Mouse (Mus musculus): ENCODE results near the gene Ophn1. TPM values are rescaled to one million over a fixed set of nuclear protein-coding genes. Genes with fewer than 3 reads are reported as not detected.
A peak's percentile ranks its signal among the peaks of the same experiment; 100 is the strongest.

The Ophn1 gene
- 11.0 and 11.5 TPM in 2 replicates for polyA plus RNA-seq (2014; fragmentation: Nextera tagmentation; extraction: Ambion mirVana)

DNA sequence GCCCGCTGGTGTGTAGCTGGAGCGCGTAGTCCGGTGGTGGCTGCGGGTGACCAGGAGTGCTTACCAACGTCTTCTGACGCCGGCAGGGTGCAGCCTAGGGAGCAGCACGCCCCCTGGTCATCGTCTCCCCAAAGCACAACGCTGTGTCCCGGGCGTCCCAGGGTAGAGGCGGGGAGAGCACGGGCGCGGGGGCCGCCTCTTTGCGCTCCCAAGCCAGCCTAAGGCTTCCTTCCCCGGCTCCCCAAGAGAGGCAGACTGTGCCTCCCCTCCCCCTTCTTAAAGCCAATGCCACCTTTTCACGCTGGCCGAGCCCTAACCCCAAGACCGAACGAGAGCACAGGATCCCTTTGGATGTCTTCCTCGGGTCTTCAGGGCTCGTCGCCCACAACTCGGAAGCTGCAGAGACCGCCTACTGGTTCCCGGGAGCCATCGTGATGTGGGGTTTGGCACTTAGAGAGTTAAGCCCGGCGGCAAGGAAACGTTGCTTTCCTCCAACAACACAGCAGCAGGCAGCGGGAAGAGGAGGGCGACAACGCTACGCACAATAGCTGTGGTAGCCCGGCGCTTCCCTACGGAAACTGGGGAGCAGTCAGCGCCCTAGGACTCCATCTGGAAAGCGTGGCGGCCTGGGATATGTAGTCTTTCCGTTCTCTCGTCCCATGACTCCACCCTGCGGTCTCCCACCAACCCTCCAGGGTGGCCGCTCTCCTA, at the start of gene Ophn1:
Gene Ophn1 (minus strand): TSS at position 620 of the 711 bp plus-strand sequence.
- 8% methylated on average over 48 of the region's 48 CpGs for WGBS
- DNase-seq (ENCODE audit: low spot score) (peak; percentile 79), ATAC-seq (replicated peaks; ENCODE audit: low FRiP score, low TSS enrichment, low read depth) (peak; percentile 88)
- Histone ChIP-seq H3K4me1 (replicated peaks; ENCODE audit: control insufficient read depth, insufficient read depth, low read length) (no peaks in the 10 kb centered on the region), H3K27me3 (replicated peaks; ENCODE audit: control insufficient read depth, insufficient read depth, low read length) (peaks cover 4% of the 10 kb centered on the region; the same call in 1 of the 2 replicates), H3K9ac (ENCODE audit: low read length) (peak within 1 kb of the TSS; percentile 53), H3K4me2 (ENCODE audit: low read length) (peak within 1 kb of the TSS; percentile 52), H3K9me3 (ENCODE audit: control insufficient read depth, low read length) (no peaks in the 10 kb centered on the region), H3K27ac (ENCODE audit: low read depth) (peak within 1 kb of the TSS; percentile 70), H3K4me3 (ENCODE audit: low read depth, low read length) (peak within 1 kb of the TSS; percentile 48), H3K36me3 (ENCODE audit: control insufficient read depth, insufficient read depth, low read length) (no peaks in the 10 kb centered on the region)

DNA sequence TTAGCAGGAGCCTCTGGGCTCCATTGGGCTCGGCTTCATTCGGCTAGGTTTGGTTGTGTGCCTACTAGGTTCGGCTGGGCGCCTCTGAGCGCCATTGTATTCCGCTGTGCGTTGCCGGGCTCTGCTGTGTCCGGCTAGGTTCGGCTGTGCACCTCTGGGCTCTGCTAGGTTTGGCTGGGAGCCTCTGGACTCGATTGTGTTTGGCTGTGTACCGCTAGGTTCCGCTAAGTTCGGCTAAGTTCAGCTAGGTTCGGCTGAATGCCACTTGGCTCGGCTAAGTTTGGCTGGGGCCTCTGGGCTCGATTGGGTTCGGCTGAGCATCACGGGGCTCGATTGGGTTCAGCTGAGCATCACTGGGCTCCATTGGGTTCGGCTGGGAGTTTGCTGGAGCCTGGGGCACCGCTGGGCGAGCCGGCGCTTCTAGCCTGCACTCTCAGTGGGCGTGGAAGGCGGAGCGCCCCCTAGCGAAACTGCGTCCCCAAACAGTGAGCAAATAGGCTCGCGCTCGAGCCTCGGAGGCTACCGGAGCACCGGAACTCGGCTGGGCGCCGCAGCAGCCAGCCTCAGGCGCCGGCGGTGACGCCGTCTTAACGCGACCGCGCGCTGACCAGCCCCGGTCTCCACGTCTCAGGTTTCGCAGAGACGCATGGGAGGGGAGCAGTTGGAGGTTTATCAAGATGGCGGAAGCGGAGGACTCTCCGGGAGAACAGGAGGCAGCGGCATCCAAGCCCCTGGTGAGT, 46.9 kb upstream of the Ophn1 start:
- WGBS = 13% methylated on average over 49 of the region's 57 CpGs
- Histone ChIP-seq H3K36me3 (ENCODE audit: control insufficient read depth, insufficient read depth, low read length) (peaks cover 13% of the 10 kb centered on the region; the same call in 1 of the 2 replicates), H3K27me3 (replicated peaks; ENCODE audit: control insufficient read depth, insufficient read depth, low read length) (no peaks in the 10 kb centered on the region), H3K27ac (ENCODE audit: low read depth) (peak overlapping the region; percentile 91), H3K9me3 (ENCODE audit: control insufficient read depth, low read length) (no peaks in the 10 kb centered on the region), H3K4me3 (ENCODE audit: low read depth, low read length) (peak overlapping the region; percentile 63), H3K9ac (ENCODE audit: low read length) (peak overlapping the region; percentile 61), H3K4me2 (ENCODE audit: low read length) (peak overlapping the region; percentile 49), H3K4me1 (replicated peaks; ENCODE audit: control insufficient read depth, insufficient read depth, low read length) (peaks cover 5% of the 10 kb centered on the region; the same call in 1 of the 2 replicates)
- peak; percentile 91 for ATAC-seq (replicated peaks; ENCODE audit: low FRiP score, low TSS enrichment, low read depth)
- DNase-seq (ENCODE audit: low spot score) = peak; percentile 95

DNA sequence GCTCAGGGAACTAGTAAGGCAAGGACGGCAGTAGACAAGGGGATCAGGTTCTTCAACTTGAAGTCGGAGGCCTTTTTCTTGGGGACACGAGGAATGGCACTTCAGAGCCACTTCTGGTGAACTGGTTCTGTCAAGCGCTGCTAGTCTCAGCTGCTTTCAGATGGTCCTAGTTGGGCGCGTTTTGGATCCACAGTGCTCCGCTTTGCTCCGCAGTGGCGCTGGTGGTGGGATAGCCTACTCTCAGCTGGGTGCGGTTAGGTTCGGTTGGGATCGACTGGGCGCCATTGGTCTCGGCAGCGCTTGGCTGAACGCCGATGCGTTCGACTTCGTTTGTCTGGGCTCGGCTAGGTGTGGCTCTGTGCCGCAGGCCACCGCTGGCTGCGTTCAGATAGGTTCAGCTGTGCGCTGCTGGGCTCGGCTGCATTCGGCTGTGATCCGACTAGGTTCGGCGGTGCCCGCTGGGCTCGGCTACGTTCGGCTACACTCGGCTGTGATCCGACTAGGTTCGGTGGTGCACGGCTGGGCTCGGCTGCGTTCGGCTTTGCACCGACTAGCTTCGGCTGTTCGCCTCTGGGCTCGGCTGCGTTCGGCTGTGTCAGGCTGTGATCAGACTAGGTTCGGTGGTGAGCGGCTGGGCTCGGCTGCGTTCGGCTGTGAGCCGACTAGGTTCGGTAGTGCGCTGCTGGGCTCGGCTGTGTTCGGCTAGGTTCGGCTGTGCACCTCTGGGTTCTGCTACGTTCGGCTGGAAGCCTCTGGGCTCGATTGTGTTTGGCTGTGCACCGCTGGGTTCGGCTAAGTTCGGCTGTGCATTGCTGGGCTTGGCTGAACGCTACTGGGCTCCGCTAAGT, 46.1 kb upstream of the Ophn1 start:
- peaks cover 6% of the 10 kb centered on the region; the same call in 1 of the 2 replicates for H3K36me3 ChIP-seq (ENCODE audit: control insufficient read depth, insufficient read depth, low read length)
- H3K4me1 ChIP-seq (replicated peaks; ENCODE audit: control insufficient read depth, insufficient read depth, low read length) = peaks cover 5% of the 10 kb centered on the region; the same call in 1 of the 2 replicates
- ATAC-seq (replicated peaks; ENCODE audit: low FRiP score, low TSS enrichment, low read depth) (peak; percentile 89), DNase-seq (ENCODE audit: low spot score) (peak; percentile 96)
- H3K4me2 ChIP-seq (ENCODE audit: low read length) = peak overlapping the region; percentile 57
- WGBS = 12% methylated on average over 66 of the region's 66 CpGs
- no peaks in the 10 kb centered on the region for H3K27me3 ChIP-seq (replicated peaks; ENCODE audit: control insufficient read depth, insufficient read depth, low read length)
- peak overlapping the region; percentile 61 for H3K9ac ChIP-seq (ENCODE audit: low read length)
- H3K4me3 ChIP-seq (ENCODE audit: low read depth, low read length) = peak overlapping the region; percentile 63
- peak overlapping the region; percentile 91 for H3K27ac ChIP-seq (ENCODE audit: low read depth)
- H3K9me3 ChIP-seq (ENCODE audit: control insufficient read depth, low read length) = no peaks in the 10 kb centered on the region

DNA sequence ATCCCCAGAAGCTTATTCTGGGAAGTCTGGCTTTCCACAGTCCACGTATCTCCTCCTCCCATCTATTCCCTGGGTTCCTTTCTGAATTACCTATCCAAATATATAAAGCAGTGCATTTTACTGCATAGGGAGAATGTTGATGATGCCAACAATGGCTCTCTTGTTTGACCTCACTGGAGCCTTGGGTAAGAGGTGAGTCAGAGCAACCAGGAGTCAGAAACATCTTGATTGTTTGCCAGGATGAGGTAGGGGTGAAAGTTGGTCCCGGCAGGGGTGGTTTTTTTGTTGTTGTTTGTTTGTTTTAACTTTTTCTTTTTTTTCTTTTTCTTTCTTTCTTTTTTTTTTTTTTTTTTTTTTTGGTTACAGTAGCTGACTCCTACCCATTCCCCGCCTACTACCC, 45.3 kb upstream of the Ophn1 start, which contains the start of gene Yipf6:
Gene Yipf6 (plus strand): TSS at position 216 of the 400 bp plus-strand sequence.
- H3K4me2 ChIP-seq (ENCODE audit: low read length) = peak within 1 kb of the TSS; percentile 57
- no peak for ATAC-seq (replicated peaks; ENCODE audit: low FRiP score, low TSS enrichment, low read depth)
- WGBS = 75% methylated on average over 3 of the region's 3 CpGs
- no peak for DNase-seq (ENCODE audit: low spot score)
- peaks cover 5% of the 10 kb centered on the region; the same call in 1 of the 2 replicates for H3K36me3 ChIP-seq (ENCODE audit: control insufficient read depth, insufficient read depth, low read length)
- peaks cover 5% of the 10 kb centered on the region; the same call in 1 of the 2 replicates for H3K4me1 ChIP-seq (replicated peaks; ENCODE audit: control insufficient read depth, insufficient read depth, low read length)
- H3K4me3 ChIP-seq (ENCODE audit: low read depth, low read length) = peak within 1 kb of the TSS; percentile 63
- H3K27ac ChIP-seq (ENCODE audit: low read depth) = peak within 1 kb of the TSS; percentile 91
- peak within 1 kb of the TSS; percentile 61 for H3K9ac ChIP-seq (ENCODE audit: low read length)
- H3K9me3 ChIP-seq (ENCODE audit: control insufficient read depth, low read length) = no peaks in the 10 kb centered on the region
- no peaks in the 10 kb centered on the region for H3K27me3 ChIP-seq (replicated peaks; ENCODE audit: control insufficient read depth, insufficient read depth, low read length)

DNA sequence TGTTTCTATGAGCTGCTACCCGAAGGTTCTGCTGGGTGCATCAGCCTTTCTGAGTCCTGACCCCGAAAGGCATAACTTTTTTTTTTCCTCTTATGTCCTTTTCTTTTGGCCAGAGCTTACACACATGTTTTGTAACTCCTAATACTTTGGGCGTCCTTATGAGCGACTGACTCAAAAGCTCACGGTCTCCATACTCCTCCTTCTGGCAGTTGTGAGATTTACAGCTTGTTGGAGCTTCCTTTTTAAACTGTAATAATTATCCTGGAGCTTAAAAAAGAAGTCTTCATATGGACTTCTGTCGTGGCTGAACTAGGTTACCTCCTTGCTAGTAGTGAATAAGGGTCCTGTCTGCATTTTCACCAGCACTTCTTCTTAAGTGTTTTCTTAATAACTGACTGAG, 28.6 kb upstream of the Ophn1 start:
- no peak overlapping the region for H3K4me3 ChIP-seq (ENCODE audit: low read depth, low read length)
- H3K27ac ChIP-seq (ENCODE audit: low read depth) = no peak overlapping the region
- no peak overlapping the region for H3K9ac ChIP-seq (ENCODE audit: low read length)
- no peaks in the 10 kb centered on the region for H3K4me1 ChIP-seq (replicated peaks; ENCODE audit: control insufficient read depth, insufficient read depth, low read length)
- H3K9me3 ChIP-seq (ENCODE audit: control insufficient read depth, low read length) = no peaks in the 10 kb centered on the region
- 14% methylated on average over 6 of the region's 6 CpGs for WGBS
- ATAC-seq (replicated peaks; ENCODE audit: low FRiP score, low TSS enrichment, low read depth) (no peak), DNase-seq (ENCODE audit: low spot score) (peak; percentile 50)
- H3K36me3 ChIP-seq (ENCODE audit: control insufficient read depth, insufficient read depth, low read length) = no peaks in the 10 kb centered on the region
- H3K27me3 ChIP-seq (replicated peaks; ENCODE audit: control insufficient read depth, insufficient read depth, low read length) = 0 out of 2 replicates have a peak, but pooled peaks cover 3% of the 10 kb centered on the region
- H3K4me2 ChIP-seq (ENCODE audit: low read length) = no peak overlapping the region

DNA sequence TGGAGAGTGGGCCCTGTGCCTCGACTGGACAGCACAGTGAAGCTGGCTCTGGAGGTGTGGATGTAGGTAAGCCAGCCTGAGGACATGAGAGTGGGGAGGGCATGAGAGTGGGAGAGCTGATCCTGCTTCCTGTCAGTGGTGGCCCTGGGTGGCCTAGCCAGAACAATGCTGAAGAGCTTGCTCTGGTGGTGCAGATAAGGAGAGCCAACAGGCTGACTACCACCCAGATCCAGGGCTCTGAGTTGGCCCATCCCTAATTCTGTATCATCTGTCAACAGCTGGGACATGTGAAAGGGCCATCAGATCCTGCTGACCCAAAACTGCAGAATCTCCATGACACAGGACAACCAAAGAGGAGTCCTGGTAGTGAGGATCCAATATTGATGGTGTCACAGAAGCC, 18.1 kb upstream of the Ophn1 start:
- no peak overlapping the region for H3K4me3 ChIP-seq (ENCODE audit: low read depth, low read length)
- no peak overlapping the region for H3K27ac ChIP-seq (ENCODE audit: low read depth)
- no peaks in the 10 kb centered on the region for H3K9me3 ChIP-seq (ENCODE audit: control insufficient read depth, low read length)
- 71% methylated on average over 1 of the region's 1 CpGs for WGBS
- no peak for ATAC-seq (replicated peaks; ENCODE audit: low FRiP score, low TSS enrichment, low read depth)
- H3K27me3 ChIP-seq (replicated peaks; ENCODE audit: control insufficient read depth, insufficient read depth, low read length) = no peaks in the 10 kb centered on the region
- no peaks in the 10 kb centered on the region for H3K4me1 ChIP-seq (replicated peaks; ENCODE audit: control insufficient read depth, insufficient read depth, low read length)
- no peaks in the 10 kb centered on the region for H3K36me3 ChIP-seq (ENCODE audit: control insufficient read depth, insufficient read depth, low read length)
- no peak overlapping the region for H3K9ac ChIP-seq (ENCODE audit: low read length)
- H3K4me2 ChIP-seq (ENCODE audit: low read length) = no peak overlapping the region
- no peak for DNase-seq (ENCODE audit: low spot score)

DNA sequence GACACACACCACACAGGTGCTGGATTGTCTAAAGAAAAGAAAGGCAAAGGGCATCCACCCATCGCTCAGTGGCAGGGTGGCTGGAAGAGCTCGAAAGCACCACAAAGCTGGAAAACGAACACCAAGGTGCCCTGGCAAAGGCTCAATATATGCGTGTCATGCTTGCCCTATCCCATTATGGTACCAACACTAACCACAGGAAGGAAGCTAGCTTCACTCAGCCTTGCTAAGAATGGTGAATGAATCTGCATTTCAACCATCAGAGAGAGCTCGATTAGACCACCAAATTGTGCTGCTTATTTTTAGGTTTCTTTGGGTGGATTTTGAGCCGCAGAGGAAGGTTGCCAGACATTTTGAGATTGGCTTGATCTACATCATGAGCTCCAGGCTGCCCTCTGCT, 13.4 kb upstream of the Ophn1 start:
- Histone ChIP-seq H3K9ac (ENCODE audit: low read length) (no peak overlapping the region), H3K9me3 (ENCODE audit: control insufficient read depth, low read length) (no peaks in the 10 kb centered on the region), H3K36me3 (ENCODE audit: control insufficient read depth, insufficient read depth, low read length) (no peaks in the 10 kb centered on the region), H3K4me2 (ENCODE audit: low read length) (no peak overlapping the region), H3K27me3 (replicated peaks; ENCODE audit: control insufficient read depth, insufficient read depth, low read length) (no peaks in the 10 kb centered on the region), H3K4me1 (replicated peaks; ENCODE audit: control insufficient read depth, insufficient read depth, low read length) (no peaks in the 10 kb centered on the region), H3K27ac (ENCODE audit: low read depth) (no peak overlapping the region), H3K4me3 (ENCODE audit: low read depth, low read length) (no peak overlapping the region)
- ATAC-seq (replicated peaks; ENCODE audit: low FRiP score, low TSS enrichment, low read depth) = no peak
- 85% methylated on average over 6 of the region's 6 CpGs for WGBS
- DNase-seq (ENCODE audit: low spot score) = no peak

DNA sequence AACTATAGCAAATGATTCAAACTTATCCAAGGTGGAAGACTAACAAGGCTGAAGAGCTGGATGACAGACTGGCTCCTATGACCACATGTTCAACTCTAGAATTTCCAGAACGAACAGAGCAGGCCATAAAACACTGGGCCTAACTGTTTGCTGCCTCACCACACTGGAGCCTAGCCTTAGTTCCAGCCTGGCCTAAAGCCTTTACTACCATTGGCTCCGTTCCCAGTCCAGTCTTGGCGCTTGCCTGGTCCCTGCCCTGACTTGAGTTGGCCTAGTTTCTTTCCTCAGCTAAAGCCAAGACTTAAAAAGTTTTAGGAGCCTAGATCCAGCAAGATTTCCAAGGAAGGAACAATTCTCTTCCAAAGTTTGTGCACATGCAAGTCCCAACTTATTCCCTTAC, 7.5 kb upstream of the Ophn1 start:
- Histone ChIP-seq H3K27ac (ENCODE audit: low read depth) (no peak overlapping the region), H3K4me3 (ENCODE audit: low read depth, low read length) (no peak overlapping the region), H3K4me1 (replicated peaks; ENCODE audit: control insufficient read depth, insufficient read depth, low read length) (no peaks in the 10 kb centered on the region), H3K27me3 (replicated peaks; ENCODE audit: control insufficient read depth, insufficient read depth, low read length) (no peaks in the 10 kb centered on the region), H3K9me3 (ENCODE audit: control insufficient read depth, low read length) (no peaks in the 10 kb centered on the region), H3K36me3 (ENCODE audit: control insufficient read depth, insufficient read depth, low read length) (no peaks in the 10 kb centered on the region), H3K4me2 (ENCODE audit: low read length) (no peak overlapping the region), H3K9ac (ENCODE audit: low read length) (no peak overlapping the region)
- WGBS = 79% methylated on average over 3 of the region's 3 CpGs
- DNase-seq (ENCODE audit: low spot score) (no peak), ATAC-seq (replicated peaks; ENCODE audit: low FRiP score, low TSS enrichment, low read depth) (no peak)
